Mouse (Mus musculus): ENCODE data around the gene Rnf10.

Rnf10 gene

DNA sequence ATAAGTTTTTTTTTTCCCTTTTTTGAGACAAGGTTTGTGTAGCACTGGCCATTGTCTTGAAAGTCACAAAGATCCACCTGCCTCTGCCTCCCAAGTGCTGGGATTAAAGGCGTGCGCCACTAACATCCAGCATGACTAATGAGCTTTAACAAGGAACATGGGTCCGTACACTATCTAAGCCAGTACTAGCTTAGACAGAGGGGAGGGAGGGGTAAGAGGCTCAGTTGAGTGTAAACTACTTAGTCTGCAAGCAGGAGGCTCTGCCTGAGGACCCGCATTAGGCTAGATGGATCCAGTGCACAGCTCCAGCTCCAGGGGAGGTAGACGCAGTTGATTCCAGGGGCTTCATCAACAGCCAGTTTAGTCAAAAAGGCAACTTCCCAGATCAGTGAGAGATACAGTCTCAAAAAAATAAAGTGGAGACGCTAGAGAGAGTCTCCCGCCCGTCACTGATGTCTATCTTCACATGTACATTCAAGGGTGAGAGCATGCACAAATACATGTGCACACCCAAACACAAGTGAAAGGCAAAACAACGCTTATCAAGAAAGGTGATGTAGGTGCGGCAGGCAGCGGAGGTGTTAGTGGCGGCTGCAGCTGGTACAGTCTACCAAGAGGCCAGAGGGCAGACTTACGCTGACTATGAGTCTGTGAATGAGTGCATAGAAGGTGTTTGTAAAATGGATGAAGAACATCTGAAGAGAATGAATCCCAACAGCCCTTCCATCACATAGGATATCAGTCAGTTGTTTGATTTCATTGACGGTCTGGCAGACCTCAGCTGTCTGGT, 10.0 kb downstream of the Rnf10 start:
- no peak for TF ChIP-seq GATA4 (IDR thresholded peaks at IDR 0.05; ENCODE audit: insufficient replicate concordance, low read length)

DNA sequence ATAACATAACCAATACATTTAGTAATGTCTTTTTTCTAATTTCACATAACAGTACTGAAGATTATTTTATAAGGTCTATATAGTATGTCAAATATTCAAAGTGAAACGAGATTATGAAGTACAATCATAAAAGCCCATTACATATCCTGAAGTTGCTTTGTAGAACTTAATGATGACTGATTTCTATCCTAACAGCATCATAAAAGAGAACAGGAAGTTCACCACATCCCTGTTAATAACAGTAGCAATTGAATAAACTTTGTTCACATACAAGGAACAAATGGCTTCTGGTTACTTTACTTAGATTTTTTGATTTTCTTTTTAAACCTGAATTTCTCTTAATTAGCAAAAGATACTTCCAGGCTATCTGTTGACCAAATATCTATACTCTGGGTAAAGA, 10.8 kb downstream of the Rnf10 start:
- no peak for TF ChIP-seq GATA4 (IDR thresholded peaks at IDR 0.05; ENCODE audit: insufficient replicate concordance, low read length)

DNA sequence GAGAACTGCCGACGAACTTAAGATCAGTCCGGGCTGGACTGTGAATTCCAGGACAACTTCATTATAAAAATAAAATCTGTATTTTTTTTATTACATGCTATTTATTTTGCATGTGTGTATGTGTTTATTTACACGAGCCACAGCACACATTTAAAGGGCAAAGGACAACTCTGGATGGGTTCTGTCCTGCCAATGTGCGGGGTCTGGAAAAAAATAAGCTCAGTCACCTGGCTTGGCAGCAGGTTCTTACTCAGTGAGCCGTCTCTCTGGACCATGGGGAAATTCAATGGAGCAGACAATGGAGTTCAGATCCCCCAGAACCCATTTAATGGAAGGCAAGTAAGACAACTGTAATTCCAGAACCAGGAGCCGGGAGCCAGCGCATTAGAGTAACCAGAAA, 11.6 kb downstream of the Rnf10 start:
- no peak for TF ChIP-seq GATA4 (IDR thresholded peaks at IDR 0.05; ENCODE audit: insufficient replicate concordance, low read length)

GRCm38 (mm10) chr5:115260356-115260755, 12.3 kb downstream of the Rnf10 start:
- TF ChIP-seq GATA4 (IDR thresholded peaks at IDR 0.05; ENCODE audit: insufficient replicate concordance, low read length), result no peak

GRCm38 (mm10) chr5:115256909-115257546, 15.7 kb downstream of the Rnf10 start:
- no peak for TF ChIP-seq GATA4 (IDR thresholded peaks at IDR 0.05; ENCODE audit: insufficient replicate concordance, low read length)

- no peak for TF ChIP-seq GATA4 (IDR thresholded peaks at IDR 0.05; ENCODE audit: insufficient replicate concordance, low read length)
These were observed 17.2 kb downstream of the Rnf10 start for GRCm38 (mm10) chr5:115255472-115255871.

GRCm38 (mm10) chr5:115240191-115240590, 32.5 kb downstream of the Rnf10 start:
- no peak for TF ChIP-seq GATA4 (IDR thresholded peaks at IDR 0.05; ENCODE audit: insufficient replicate concordance, low read length)

DNA sequence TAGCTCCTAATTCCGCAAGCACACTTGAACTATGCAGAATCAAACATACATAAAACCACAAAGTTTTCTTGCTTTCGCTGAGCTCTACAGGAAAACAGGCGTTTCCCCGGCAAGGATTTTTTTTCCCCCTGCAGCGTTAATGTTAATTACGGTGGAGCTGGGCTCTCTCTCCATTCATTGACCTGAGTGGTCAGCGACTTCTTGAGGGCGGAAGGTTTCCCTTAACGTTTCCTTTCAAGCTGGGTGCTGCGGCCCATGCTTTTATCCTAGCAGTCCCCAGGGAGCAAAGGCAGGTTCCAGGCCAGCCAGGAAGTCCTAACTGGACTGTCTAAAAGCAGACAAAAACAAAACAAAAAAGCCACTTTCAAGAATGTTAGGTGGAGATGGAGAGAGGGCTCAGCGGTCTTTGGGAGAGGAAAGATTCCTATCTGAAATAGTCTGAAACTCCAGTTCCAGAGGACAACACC, 33.9 kb downstream of the Rnf10 start:
- TF ChIP-seq GATA4 (IDR thresholded peaks at IDR 0.05; ENCODE audit: insufficient replicate concordance, low read length), result no peak

DNA sequence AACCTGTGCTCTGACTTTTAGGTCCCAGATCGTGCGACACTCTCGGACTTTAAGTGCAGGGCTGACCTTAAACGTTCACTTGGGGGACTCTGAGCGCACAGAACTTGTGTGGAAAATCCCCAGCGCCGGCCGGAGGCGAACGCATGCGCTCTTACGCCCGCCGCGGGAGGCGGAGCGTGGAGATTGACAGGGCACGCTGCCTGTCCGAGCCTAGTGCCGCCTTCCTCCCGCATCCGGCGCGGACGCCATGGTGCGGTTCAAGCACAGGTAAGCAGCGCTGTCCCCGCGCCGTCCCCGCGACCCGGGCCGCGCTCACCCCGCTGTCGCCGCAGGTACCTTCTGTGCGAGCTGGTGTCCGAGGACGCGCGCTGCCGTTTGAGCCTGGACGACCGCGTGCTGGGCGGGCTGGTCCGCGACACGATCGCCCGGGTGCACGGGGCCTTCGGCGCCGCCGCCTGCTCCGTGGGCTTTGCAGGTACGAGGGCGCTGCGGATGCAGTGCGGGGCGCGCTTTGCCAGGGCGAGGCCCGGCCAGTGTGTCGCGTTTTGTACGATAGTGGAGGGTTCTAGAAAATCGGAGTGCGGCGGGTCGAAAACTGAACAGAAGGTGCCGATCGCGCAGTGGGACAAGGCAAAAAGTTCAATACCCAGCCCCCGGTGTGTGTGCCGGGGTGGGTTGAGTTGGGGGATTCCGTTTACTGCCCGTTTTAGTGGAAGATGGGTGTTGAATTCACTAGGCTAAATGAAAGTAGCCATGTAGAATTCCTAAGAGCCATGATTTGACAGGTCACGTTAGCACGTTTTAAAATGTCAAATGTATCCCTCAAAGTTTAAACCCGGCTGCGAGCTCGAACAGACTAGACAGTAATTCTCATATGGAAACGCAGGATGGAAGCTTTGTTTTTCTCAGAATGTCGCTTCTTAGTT, 34.6 kb downstream of the Rnf10 start:
- TF ChIP-seq GATA4 (IDR thresholded peaks at IDR 0.05; ENCODE audit: insufficient replicate concordance, low read length), result no peak

DNA sequence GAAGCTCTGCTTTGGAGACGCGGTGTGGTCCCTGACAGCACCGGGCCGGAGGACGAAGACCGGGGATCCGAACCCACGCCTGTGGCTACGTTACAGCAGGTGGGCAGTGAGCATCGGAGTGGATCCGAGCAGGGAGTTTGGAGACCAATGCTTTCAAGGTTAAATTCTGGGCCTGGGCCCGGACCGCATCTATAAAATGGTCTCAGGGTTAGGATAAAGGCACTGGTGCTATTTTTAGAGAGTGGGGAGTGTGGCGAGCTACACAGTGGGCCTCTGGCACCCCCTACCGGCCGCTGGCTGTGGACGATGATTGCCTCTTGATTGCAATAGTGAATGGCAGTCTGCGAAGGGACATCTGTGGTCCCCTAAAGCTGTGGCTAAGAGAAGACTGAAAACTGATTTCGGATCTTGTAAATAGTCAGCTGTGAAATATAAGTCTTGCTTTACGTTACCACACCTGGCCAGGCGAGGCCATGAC, 36.9 kb downstream of the Rnf10 start, which contains the start of gene Pop5:
Gene Pop5 (plus strand): TSS at position 51 of the 478 bp plus-strand sequence.
- TF ChIP-seq GATA4 (IDR thresholded peaks at IDR 0.05; ENCODE audit: insufficient replicate concordance, low read length), result 0 out of 2 replicates have a peak, but pooled peaks have one; percentile 15

DNA sequence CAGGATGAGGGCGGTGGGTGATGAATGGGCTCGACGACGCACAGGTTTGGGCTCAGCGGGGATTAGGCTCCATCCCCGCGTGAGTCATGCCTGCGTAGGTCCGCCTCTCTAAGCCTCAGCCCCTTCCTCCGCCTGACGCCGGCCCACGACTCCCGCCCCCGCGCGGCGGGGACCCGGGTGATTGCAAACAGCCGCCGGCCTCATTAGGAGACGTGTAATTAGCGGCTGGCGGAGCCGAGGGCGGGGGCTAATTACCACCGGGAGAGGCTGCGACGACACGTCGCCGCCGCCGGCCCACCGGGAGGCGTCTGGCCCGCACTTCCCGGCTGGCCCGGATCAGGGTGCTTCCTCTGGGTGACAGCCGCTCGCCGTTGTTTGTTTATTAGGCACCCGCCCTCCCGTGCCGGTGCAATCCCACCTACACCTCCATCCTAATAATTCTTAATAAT, 37.4 kb downstream of the Rnf10 start:
- no peak for TF ChIP-seq GATA4 (IDR thresholded peaks at IDR 0.05; ENCODE audit: insufficient replicate concordance, low read length)

GRCm38 (mm10) chr5:115234519-115234918, 38.2 kb downstream of the Rnf10 start:
- no peak for TF ChIP-seq GATA4 (IDR thresholded peaks at IDR 0.05; ENCODE audit: insufficient replicate concordance, low read length)

DNA sequence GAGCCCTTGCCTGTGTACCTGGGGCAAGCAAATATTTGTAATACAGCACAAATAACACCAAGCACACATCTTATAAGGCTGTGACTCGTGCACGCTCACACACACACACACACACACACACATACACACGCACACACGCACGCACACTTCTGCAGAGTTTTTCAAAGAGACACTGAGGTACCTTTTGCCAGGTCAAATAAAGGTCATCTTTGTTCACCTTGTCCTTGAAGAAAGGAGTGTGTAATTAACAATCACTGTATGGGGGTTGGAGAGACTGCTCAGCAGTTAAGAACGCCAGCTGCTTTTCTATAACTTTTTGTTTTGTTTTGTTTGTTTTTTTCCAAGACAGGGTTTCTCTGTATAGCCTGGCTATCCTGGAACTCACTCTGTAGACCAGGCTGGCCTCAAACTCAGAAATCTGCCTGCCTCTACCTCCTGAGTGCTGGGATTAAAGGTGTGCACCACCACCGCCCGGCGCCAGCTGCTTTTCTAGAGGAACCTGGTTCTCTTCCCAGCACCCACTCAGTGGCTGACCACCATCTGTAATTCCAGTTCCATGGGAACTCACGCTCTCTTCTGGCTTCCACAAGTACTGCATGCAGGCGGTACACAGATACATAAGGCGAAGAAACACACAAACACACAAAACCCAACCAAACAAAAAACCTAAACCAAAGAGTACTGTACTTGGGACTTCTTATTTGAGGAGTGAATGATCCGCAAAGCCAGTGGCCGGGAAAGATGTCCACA, 39.5 kb downstream of the Rnf10 start:
- no peak for TF ChIP-seq GATA4 (IDR thresholded peaks at IDR 0.05; ENCODE audit: insufficient replicate concordance, low read length)

DNA sequence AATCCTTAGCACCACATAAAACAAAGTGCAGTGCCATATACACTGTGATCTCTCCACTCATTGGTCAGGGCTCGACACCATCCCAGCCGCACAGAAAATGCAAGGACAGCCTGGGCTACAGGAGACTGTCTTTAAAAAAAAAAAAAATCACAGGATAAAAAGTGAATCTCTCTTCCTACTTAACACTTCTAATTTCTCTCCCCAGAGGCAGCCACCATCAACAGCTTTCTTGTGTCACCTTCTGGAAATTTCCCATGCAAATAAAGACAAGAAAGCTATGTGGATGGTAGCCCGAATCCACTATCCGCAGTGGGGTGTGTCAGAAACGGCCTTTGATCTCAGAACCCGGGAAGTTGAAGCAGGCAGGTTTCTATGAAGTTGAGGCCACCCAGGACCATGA, 40.2 kb downstream of the Rnf10 start:
- no peak for TF ChIP-seq GATA4 (IDR thresholded peaks at IDR 0.05; ENCODE audit: insufficient replicate concordance, low read length)

Data from liver, adult (tissue).